Mouse (Mus musculus): ENCODE measurements around the gene Nlrc5.

DNA sequence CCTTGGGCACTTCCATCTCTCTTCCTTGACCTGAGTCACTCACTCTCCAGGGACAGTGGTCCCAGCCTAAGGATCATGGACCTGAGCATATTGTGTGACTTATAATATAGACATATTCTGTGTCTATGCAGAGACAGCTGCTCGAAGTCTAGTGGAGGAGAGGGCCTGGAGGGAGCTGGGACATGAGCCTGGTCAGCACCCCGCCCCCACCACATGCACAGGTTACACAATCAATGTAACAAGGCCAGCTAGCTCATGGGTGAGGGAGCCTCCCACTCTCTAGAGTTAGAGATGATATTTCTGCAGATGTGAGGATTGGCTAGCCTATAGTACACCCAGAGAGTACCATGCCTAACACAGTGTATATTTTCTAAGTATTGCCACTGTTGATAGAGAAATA, 36.6 kb downstream of the Nlrc5 start:
- TF ChIP-seq CTCF (IDR thresholded peaks at IDR 0.05; ENCODE audit: insufficient read depth, low read length) (no peak), POLR2A (IDR thresholded peaks at IDR 0.05; ENCODE audit: borderline replicate concordance, extremely low read depth, low read depth, low read length) (no peak)
